Mouse (Mus musculus) brain, embryonic 14.5 days (tissue): Measurements from ENCODE around the gene Hps5.

Source experiments
- CTCF ChIP-seq: fragments of 200-500 bp; IDR thresholded peaks from 2 replicates; pipeline ENCODE4 v1.5.1; 2012; ENCODE audit warnings: inconsistent platforms, mild to moderate bottlenecking, moderate library complexity, borderline replicate concordance; ENCODE audit not compliant: insufficient read depth, insufficient read length; ENCODE audit errors: extremely low read depth
- POLR2A ChIP-seq: fragments of 200-500 bp; IDR thresholded peaks from 2 replicates; pipeline ENCODE4 v1.6.1; 2012; ENCODE audit warnings: mild to moderate bottlenecking, inconsistent platforms, borderline replicate concordance; ENCODE audit not compliant: poor library complexity, insufficient read depth, insufficient read length, severe bottlenecking; ENCODE audit errors: extremely low read depth

GRCm38 (mm10) chr7:46751490-46751889 is 44.4 kb downstream of the Hps5 start, which contains the start of gene Saa2:
- no peak for TF ChIP-seq POLR2A
- TF ChIP-seq CTCF, result no peak
